Mouse (Mus musculus) stomach, postnatal 0 days (tissue): ENCODE results near the gene Palld.

Experiments used
- CTCF ChIP-seq: IDR thresholded peaks from 2 replicates; pipeline ENCODE4 v1.5.1; 2016; ENCODE audit warnings: antibody characterized with exemption, low read depth, mild to moderate bottlenecking, moderate library complexity
- EP300 ChIP-seq: optimal IDR thresholded peaks from 2 replicates; pipeline ENCODE3; 2016; ENCODE audit warnings: antibody characterized with exemption

DNA sequence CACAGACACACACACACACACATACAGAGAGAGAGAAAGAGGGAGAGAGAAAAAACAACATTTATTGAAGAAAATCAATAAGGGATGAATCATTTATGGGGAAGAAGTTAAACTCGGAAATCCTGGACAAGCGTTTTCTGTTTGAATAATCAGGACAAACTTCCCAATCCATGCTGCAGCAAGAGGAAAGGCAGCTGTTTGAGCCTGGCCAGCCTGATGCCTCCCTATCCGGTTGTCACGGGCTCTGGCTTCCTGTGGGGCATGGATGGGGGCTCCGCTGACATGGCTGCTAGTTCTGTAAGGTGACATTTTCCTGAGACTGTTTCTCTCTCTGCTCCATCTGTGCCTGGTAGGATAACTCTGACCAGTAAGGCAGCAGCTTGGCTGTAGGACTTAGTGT is 343.0 kb downstream of the Palld start:
- TF ChIP-seq CTCF (no peak), EP300 (no peak)
